Mouse (Mus musculus): ENCODE results near the gene Hs2st1. TPM values are rescaled to one million over a fixed set of nuclear protein-coding genes. Genes with fewer than 3 reads are reported as not detected.

Hs2st1 gene
- total and polyA plus RNA-seq, 3 experiments, result 13.6 to 16.1 TPM; not detected in 1

DNA sequence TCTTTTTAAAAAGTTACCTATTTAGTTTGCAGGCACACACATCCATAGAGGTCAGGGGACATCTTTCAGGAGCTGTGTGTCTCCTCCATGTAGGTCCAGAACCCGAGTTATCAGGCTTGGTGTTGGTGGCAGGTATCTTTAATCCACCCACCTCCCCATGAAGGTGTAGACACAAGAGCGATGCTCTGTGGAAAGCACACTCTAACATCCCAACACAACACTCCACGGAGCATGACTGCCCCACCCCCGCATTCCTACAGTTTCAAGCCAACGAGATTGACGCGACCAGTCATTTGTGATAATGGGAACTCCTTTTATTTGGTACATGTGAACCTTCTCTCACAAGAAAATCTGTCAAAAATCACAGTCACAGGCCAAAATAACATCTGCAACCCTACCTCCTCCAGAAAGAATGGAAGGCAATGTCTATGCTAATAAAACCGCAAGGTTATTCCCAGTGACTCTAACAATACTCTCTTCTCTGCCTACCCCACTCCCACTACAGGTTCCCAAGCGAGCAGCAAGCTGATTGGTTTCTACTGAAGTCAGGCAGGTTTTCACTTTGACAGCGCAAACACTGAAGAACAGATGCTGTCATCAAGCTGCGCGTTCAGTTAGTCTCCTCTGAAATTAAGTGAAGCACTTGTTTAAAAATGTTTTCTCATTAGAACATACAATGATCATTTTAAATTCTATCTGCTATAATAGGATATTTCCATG, 92.1 kb downstream of the Hs2st1 start:
- H3K9ac ChIP-seq (ENCODE audit: control insufficient read depth, low read depth, low read length, poor library complexity, severe bottlenecking), result no peak overlapping the region

DNA sequence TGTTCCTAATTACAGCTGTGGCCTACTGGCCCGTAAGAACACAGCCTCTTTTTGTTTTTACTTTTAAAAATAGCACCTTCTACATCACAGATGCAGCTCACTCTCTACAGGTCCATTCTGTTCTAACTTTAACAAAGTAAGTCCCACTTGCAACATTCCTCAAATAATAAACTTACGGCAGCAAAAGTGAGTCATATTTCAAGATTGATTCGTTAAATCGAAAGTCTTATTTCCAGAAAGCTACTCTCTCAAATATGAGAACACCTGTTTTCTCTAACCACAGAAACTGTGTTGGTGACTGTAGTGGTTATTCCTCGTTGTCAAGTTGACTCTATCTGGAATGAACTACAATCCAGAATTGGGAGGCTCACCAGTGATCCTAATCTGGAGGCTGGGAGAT, 94.1 kb downstream of the Hs2st1 start:
- Histone ChIP-seq H3K4me1 (ENCODE audit: control insufficient read depth in 1 of 2, insufficient read depth in 2 of 2, low read length in 2 of 2) (no peaks in the 10 kb centered on the region; a peak in 1 of 4 replicates), H3K36me3 (ENCODE audit: control insufficient read depth in 1 of 2, insufficient read depth in 2 of 2, low read length in 2 of 2) (no peaks in the 10 kb centered on the region), H3K9me3 (replicated peaks; ENCODE audit: insufficient read depth, low read length) (no peaks in the 10 kb centered on the region), H3K27me3 (ENCODE audit: control insufficient read depth in 1 of 2, insufficient read depth in 2 of 2, low read length in 2 of 2) (no peaks in the 10 kb centered on the region), H3K79me2 (ENCODE audit: control insufficient read depth, insufficient read depth, low read length, poor library complexity) (no peaks in the 10 kb centered on the region), H3K4me3 (ENCODE audit: control insufficient read depth in 1 of 2, insufficient read depth in 1 of 2, low read depth in 2 of 2, low read length in 2 of 2) (no peak overlapping the region), H3K9ac (ENCODE audit: control insufficient read depth, low read depth, low read length, poor library complexity, severe bottlenecking) (no peak overlapping the region), H3K27ac (ENCODE audit: control insufficient read depth, low read depth, low read length) (no peak overlapping the region)
- no peak for TF ChIP-seq USF1 (IDR thresholded peaks at IDR 0.05; ENCODE audit: low read depth, low read length)
- no peak for TF ChIP-seq JUND (IDR thresholded peaks at IDR 0.05; ENCODE audit: low read depth, low read length)
- TF ChIP-seq UBTF (IDR thresholded peaks at IDR 0.05; ENCODE audit: borderline replicate concordance, insufficient read depth, low read depth, low read length), result no peak
- TF ChIP-seq ETS1 (IDR thresholded peaks at IDR 0.05; ENCODE audit: low read depth, low read length), result no peak
- no peak for TF ChIP-seq POLR2A (IDR thresholded peaks at IDR 0.05; ENCODE audit: control insufficient read depth in 1 of 2, insufficient read depth in 1 of 2, low read depth in 1 of 2, low read length in 2 of 2, poor library complexity in 1 of 2)
- TF ChIP-seq HCFC1 (IDR thresholded peaks at IDR 0.05; ENCODE audit: low read depth, low read length), result no peak
- TF ChIP-seq ELF1 (IDR thresholded peaks at IDR 0.05; ENCODE audit: low read depth, low read length), result no peak
- no peak for TF ChIP-seq MAFK (IDR thresholded peaks at IDR 0.05; ENCODE audit: borderline replicate concordance, low read depth, low read length)
- no peak for TF ChIP-seq POLR2AphosphoS2 (IDR thresholded peaks at IDR 0.05; ENCODE audit: low read length)
- TF ChIP-seq USF2 (IDR thresholded peaks at IDR 0.05; ENCODE audit: borderline replicate concordance in 1 of 2, insufficient read depth in 1 of 2, low read depth in 1 of 2, low read length in 2 of 2), result no peak
- TF ChIP-seq MEF2A (IDR thresholded peaks at IDR 0.05; ENCODE audit: extremely low read depth, insufficient replicate concordance, low read depth, low read length, poor library complexity, severe bottlenecking), result no peak
- TF ChIP-seq CHD1 (IDR thresholded peaks at IDR 0.05; ENCODE audit: low read depth, low read length), result no peak
- no peak for DNase-seq (ENCODE audit: low read depth, low spot score)

More for the DNA sequence above, 92.1 kb downstream of the Hs2st1 start:
- H3K36me3 ChIP-seq (ENCODE audit: control insufficient read depth in 1 of 2, insufficient read depth in 2 of 2, low read length in 2 of 2), result no peaks in the 10 kb centered on the region
- H3K9me3 ChIP-seq (replicated peaks; ENCODE audit: insufficient read depth, low read length), result no peaks in the 10 kb centered on the region
- no peak for DNase-seq (ENCODE audit: low read depth, low spot score)
- no peak overlapping the region for H3K27ac ChIP-seq (ENCODE audit: control insufficient read depth, low read depth, low read length)
- no peaks in the 10 kb centered on the region for H3K27me3 ChIP-seq (ENCODE audit: control insufficient read depth in 1 of 2, insufficient read depth in 2 of 2, low read length in 2 of 2)
- no peak overlapping the region for H3K4me3 ChIP-seq (ENCODE audit: control insufficient read depth in 1 of 2, insufficient read depth in 1 of 2, low read depth in 2 of 2, low read length in 2 of 2)
- H3K4me1 ChIP-seq (ENCODE audit: control insufficient read depth in 1 of 2, insufficient read depth in 2 of 2, low read length in 2 of 2), result no peaks in the 10 kb centered on the region; a peak in 1 of 4 replicates
- no peak for TF ChIP-seq USF1 (IDR thresholded peaks at IDR 0.05; ENCODE audit: low read depth, low read length)
- no peak for TF ChIP-seq POLR2AphosphoS5 (IDR thresholded peaks at IDR 0.05; ENCODE audit: borderline replicate concordance, low read depth, low read length)
- no peak for TF ChIP-seq RAD21 (IDR thresholded peaks at IDR 0.05; ENCODE audit: low read depth, low read length)
- no peak for TF ChIP-seq NRF1 (IDR thresholded peaks at IDR 0.05; ENCODE audit: insufficient read depth, low read depth, low read length, poor library complexity, severe bottlenecking)
- TF ChIP-seq TCF12 (IDR thresholded peaks at IDR 0.05; ENCODE audit: low read depth, low read length), result no peak
- no peak for TF ChIP-seq POLR2A (IDR thresholded peaks at IDR 0.05; ENCODE audit: control insufficient read depth in 1 of 2, insufficient read depth in 1 of 2, low read depth in 1 of 2, low read length in 2 of 2, poor library complexity in 1 of 2)
- TF ChIP-seq GABPA (IDR thresholded peaks at IDR 0.05; ENCODE audit: low read depth, low read length), result no peak
- TF ChIP-seq MEF2A (IDR thresholded peaks at IDR 0.05; ENCODE audit: extremely low read depth, insufficient replicate concordance, low read depth, low read length, poor library complexity, severe bottlenecking), result no peak
- TF ChIP-seq ZKSCAN1 (IDR thresholded peaks at IDR 0.05; ENCODE audit: low read depth, low read length), result no peak
- TF ChIP-seq MAX (IDR thresholded peaks at IDR 0.05; ENCODE audit: low read length), result no peak
- TF ChIP-seq ZC3H11A (IDR thresholded peaks at IDR 0.05; ENCODE audit: low read depth, low read length), result no peak
- TF ChIP-seq ETS1 (IDR thresholded peaks at IDR 0.05; ENCODE audit: low read depth, low read length), result no peak
- TF ChIP-seq TBP (IDR thresholded peaks at IDR 0.05; ENCODE audit: low read depth, low read length), result no peak
- TF ChIP-seq ZNF384 (IDR thresholded peaks at IDR 0.05; ENCODE audit: low read depth, low read length), result no peak
- TF ChIP-seq GATA1 (IDR thresholded peaks at IDR 0.05; ENCODE audit: low read depth, low read length), result no peak
- no peaks in the 10 kb centered on the region for H3K79me2 ChIP-seq (ENCODE audit: control insufficient read depth, insufficient read depth, low read length, poor library complexity)

Data from MEL (cell line).